Mouse (Mus musculus): ENCODE results near the gene Lingo1. TPM values are rescaled to one million over a fixed set of nuclear protein-coding genes. Genes with fewer than 3 reads are reported as not detected.
A peak's percentile ranks its signal among the peaks of the same experiment; 100 is the strongest.

The Lingo1 gene
- polyA plus RNA-seq, 2 experiments, result 5.4 to 21.0 TPM

GRCm38 (mm10) chr9:56739181-56739737 is 57.0 kb downstream of the Lingo1 start:
- no peak for TF ChIP-seq POLR2A (IDR thresholded peaks at IDR 0.05; ENCODE audit: borderline replicate concordance, extremely low read depth, insufficient read depth, insufficient read length)
- Histone ChIP-seq H3K4me1 (ENCODE audit: control insufficient read depth, insufficient read depth, low read length) (no peaks in the 10 kb centered on the region), H3K9ac (ENCODE audit: low read depth, low read length, severe bottlenecking) (no peak overlapping the region), H3K4me2 (replicated peaks; ENCODE audit: low read depth, low read length, severe bottlenecking) (no peak overlapping the region), H3K9me3 (ENCODE audit: control insufficient read depth, low read length) (no peaks in the 10 kb centered on the region), H3K4me3 (replicated peaks; ENCODE audit: low read length) (no peak overlapping the region), H3K36me3 (ENCODE audit: control insufficient read depth, insufficient read depth, low read length) (no peaks in the 10 kb centered on the region), H3K27ac (replicated peaks; ENCODE audit: low read depth, low read length) (no peak overlapping the region), H3K27me3 (ENCODE audit: control insufficient read depth, insufficient read depth, low read length) (no peaks in the 10 kb centered on the region)
- DNase-seq (ENCODE audit: low spot score) (no peak), ATAC-seq (ENCODE audit: low FRiP score, low read depth) (no peak)
- 53% methylated on average over 5 of the region's 5 CpGs for WGBS

GRCm38 (mm10) chr9:56738261-56739171 is 57.8 kb downstream of the Lingo1 start:
- no peaks in the 10 kb centered on the region for H3K27me3 ChIP-seq (ENCODE audit: control insufficient read depth, insufficient read depth, low read length)
- no peak overlapping the region for H3K27ac ChIP-seq (replicated peaks; ENCODE audit: low read depth, low read length)
- ATAC-seq (ENCODE audit: low FRiP score, low read depth) (no peak), DNase-seq (ENCODE audit: low spot score) (peak; percentile 83)
- no peak overlapping the region for H3K9ac ChIP-seq (ENCODE audit: low read depth, low read length, severe bottlenecking)
- H3K4me1 ChIP-seq (ENCODE audit: control insufficient read depth, insufficient read depth, low read length), result no peaks in the 10 kb centered on the region
- no peak overlapping the region for H3K4me3 ChIP-seq (replicated peaks; ENCODE audit: low read length)
- no peak overlapping the region for H3K4me2 ChIP-seq (replicated peaks; ENCODE audit: low read depth, low read length, severe bottlenecking)
- no peaks in the 10 kb centered on the region for H3K36me3 ChIP-seq (ENCODE audit: control insufficient read depth, insufficient read depth, low read length)
- no peaks in the 10 kb centered on the region for H3K9me3 ChIP-seq (ENCODE audit: control insufficient read depth, low read length)
- 44% methylated on average over 9 of the region's 9 CpGs for WGBS
- no peak for TF ChIP-seq POLR2A (IDR thresholded peaks at IDR 0.05; ENCODE audit: borderline replicate concordance, extremely low read depth, insufficient read depth, insufficient read length)

GRCm38 (mm10) chr9:56734398-56734797 is 61.9 kb downstream of the Lingo1 start:
- no peak for TF ChIP-seq POLR2A (IDR thresholded peaks at IDR 0.05; ENCODE audit: borderline replicate concordance, extremely low read depth, insufficient read depth, insufficient read length)
- DNase-seq (ENCODE audit: low spot score) (no peak), ATAC-seq (ENCODE audit: low FRiP score, low read depth) (no peak)
- no peaks in the 10 kb centered on the region for H3K27me3 ChIP-seq (ENCODE audit: control insufficient read depth, insufficient read depth, low read length)
- peaks cover 3% of the 10 kb centered on the region for H3K4me1 ChIP-seq (ENCODE audit: control insufficient read depth, insufficient read depth, low read length)
- no peaks in the 10 kb centered on the region for H3K9me3 ChIP-seq (ENCODE audit: control insufficient read depth, low read length)
- WGBS, result 71% methylated on average over 6 of the region's 6 CpGs
- no peak overlapping the region for H3K4me3 ChIP-seq (replicated peaks; ENCODE audit: low read length)
- no peak overlapping the region for H3K27ac ChIP-seq (replicated peaks; ENCODE audit: low read depth, low read length)
- H3K36me3 ChIP-seq (ENCODE audit: control insufficient read depth, insufficient read depth, low read length), result no peaks in the 10 kb centered on the region
- no peak overlapping the region for H3K4me2 ChIP-seq (replicated peaks; ENCODE audit: low read depth, low read length, severe bottlenecking)
- H3K9ac ChIP-seq (ENCODE audit: low read depth, low read length, severe bottlenecking), result no peak overlapping the region

GRCm38 (mm10) chr9:56730997-56731396 is 65.3 kb downstream of the Lingo1 start:
- TF ChIP-seq POLR2A (IDR thresholded peaks at IDR 0.05; ENCODE audit: borderline replicate concordance, extremely low read depth, insufficient read depth, insufficient read length), result no peak
- Histone ChIP-seq H3K4me1 (ENCODE audit: control insufficient read depth, insufficient read depth, low read length) (peaks cover 10% of the 10 kb centered on the region), H3K9ac (ENCODE audit: low read depth, low read length, severe bottlenecking) (no peak overlapping the region), H3K27me3 (ENCODE audit: control insufficient read depth, insufficient read depth, low read length) (no peaks in the 10 kb centered on the region), H3K9me3 (ENCODE audit: control insufficient read depth, low read length) (no peaks in the 10 kb centered on the region), H3K4me3 (replicated peaks; ENCODE audit: low read length) (no peak overlapping the region), H3K4me2 (replicated peaks; ENCODE audit: low read depth, low read length, severe bottlenecking) (no peak overlapping the region), H3K36me3 (ENCODE audit: control insufficient read depth, insufficient read depth, low read length) (no peaks in the 10 kb centered on the region), H3K27ac (replicated peaks; ENCODE audit: low read depth, low read length) (no peak overlapping the region)
- 41% methylated on average over 2 of the region's 2 CpGs for WGBS
- ATAC-seq (ENCODE audit: low FRiP score, low read depth) (no peak), DNase-seq (ENCODE audit: low spot score) (no peak)

- ATAC-seq (ENCODE audit: low FRiP score, low read depth), result no peak
- DNase-seq (ENCODE audit: low spot score), result no peak
- H3K4me2 ChIP-seq (replicated peaks; ENCODE audit: low read depth, low read length, severe bottlenecking), result no peak overlapping the region
- no peaks in the 10 kb centered on the region for H3K27me3 ChIP-seq (ENCODE audit: control insufficient read depth, insufficient read depth, low read length)
- H3K9me3 ChIP-seq (ENCODE audit: control insufficient read depth, low read length), result no peaks in the 10 kb centered on the region
- peaks cover 10% of the 10 kb centered on the region for H3K4me1 ChIP-seq (ENCODE audit: control insufficient read depth, insufficient read depth, low read length)
- no peak for TF ChIP-seq POLR2A (IDR thresholded peaks at IDR 0.05; ENCODE audit: borderline replicate concordance, extremely low read depth, insufficient read depth, insufficient read length)
- no peak overlapping the region for H3K4me3 ChIP-seq (replicated peaks; ENCODE audit: low read length)
- WGBS, result 41% methylated on average over 2 of the region's 2 CpGs
- no peak overlapping the region for H3K9ac ChIP-seq (ENCODE audit: low read depth, low read length, severe bottlenecking)
- no peaks in the 10 kb centered on the region for H3K36me3 ChIP-seq (ENCODE audit: control insufficient read depth, insufficient read depth, low read length)
- H3K27ac ChIP-seq (replicated peaks; ENCODE audit: low read depth, low read length), result no peak overlapping the region
These were observed 67.1 kb downstream of the Lingo1 start for GRCm38 (mm10) chr9:56729145-56729544.
